Mouse (Mus musculus) heart, adult 2 months (tissue): ENCODE results near the gene Galnt7.

ENCODE experiments used
- CTCF ChIP-seq: fragments of 200-600 bp; IDR thresholded peaks from 2 replicates; pipeline ENCODE4 v1.8.1; 2022; ENCODE audit warnings: antibody characterized with exemption, mild to moderate bottlenecking, moderate library complexity
- EP300 ChIP-seq: fragments of 200-500 bp; IDR thresholded peaks from 2 replicates; pipeline ENCODE4 v1.6.1; 2011; ENCODE audit warnings: low read depth, low read length, control low read depth; ENCODE audit not compliant: insufficient read depth
- POLR2A ChIP-seq: fragments of 200-500 bp; IDR thresholded peaks from 2 replicates; pipeline ENCODE4 v1.6.1; 2011; ENCODE audit warnings: mild to moderate bottlenecking, low read depth, low read length, control low read depth; ENCODE audit not compliant: insufficient read depth

GRCm38 (mm10) chr8:57479700-57480099 is 173.1 kb downstream of the Galnt7 start:
- TF ChIP-seq CTCF (no peak), POLR2A (no peak), EP300 (no peak)
